Mouse (Mus musculus): ENCODE results near the gene Scarb2. TPM values are rescaled to one million over a fixed set of nuclear protein-coding genes. Genes with fewer than 3 reads are reported as not detected.
A peak's percentile ranks its signal among the peaks of the same experiment; 100 is the strongest.

Gene Scarb2
- polyA plus RNA-seq, 1 experiment: 4.8 TPM

DNA sequence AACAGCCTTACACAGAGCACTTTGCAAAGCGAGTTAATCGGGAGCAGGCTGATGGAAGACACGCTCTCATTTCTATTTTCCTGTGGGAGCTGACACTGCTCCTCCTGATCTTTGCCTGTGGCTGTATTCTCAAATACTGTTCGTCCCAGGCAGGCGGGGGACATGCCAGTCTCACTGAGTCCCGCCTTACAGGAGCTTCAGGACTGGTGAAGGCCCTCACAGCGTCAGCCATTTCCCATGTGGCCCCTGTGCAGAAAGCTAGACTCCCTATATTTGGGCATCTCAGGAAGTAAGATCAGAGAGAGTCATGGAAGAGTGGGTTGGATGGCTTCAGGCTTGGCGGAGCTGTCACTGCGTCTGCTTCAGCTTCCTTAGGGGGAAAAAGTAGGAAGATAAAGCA, 103.8 kb downstream of the Scarb2 start:
- no peaks in the 10 kb centered on the region for H3K36me3 ChIP-seq (replicated peaks; ENCODE audit: low read length)
- no peaks in the 10 kb centered on the region for H3K9me3 ChIP-seq
- TF ChIP-seq GATA1 (IDR thresholded peaks at IDR 0.05; ENCODE audit: borderline replicate concordance, low read length): no peak
- no peak for TF ChIP-seq FLI1 (IDR thresholded peaks at IDR 0.05; ENCODE audit: low read length)
- H3K27me3 ChIP-seq (replicated peaks): peaks cover 11% of the 10 kb centered on the region
- peaks cover 31% of the 10 kb centered on the region for H3K4me1 ChIP-seq
- H3K4me3 ChIP-seq (replicated peaks): no peak overlapping the region

GRCm38 (mm10) chr5:92398153-92398552, 108.5 kb downstream of the Scarb2 start:
- Histone ChIP-seq H3K4me1 (peaks cover 25% of the 10 kb centered on the region), H3K9me3 (no peaks in the 10 kb centered on the region)
- no peak for TF ChIP-seq GATA1 (IDR thresholded peaks at IDR 0.05; ENCODE audit: borderline replicate concordance, low read length)
- no peak for TF ChIP-seq FLI1 (IDR thresholded peaks at IDR 0.05; ENCODE audit: low read length)

GRCm38 (mm10) chr5:92396476-92396875, 110.2 kb downstream of the Scarb2 start:
- Histone ChIP-seq H3K27me3 (replicated peaks) (peaks cover 40% of the 10 kb centered on the region), H3K4me3 (replicated peaks) (peak overlapping the region; percentile 21), H3K9me3 (no peaks in the 10 kb centered on the region), H3K4me1 (peaks cover 28% of the 10 kb centered on the region), H3K36me3 (replicated peaks; ENCODE audit: low read length) (no peaks in the 10 kb centered on the region)
- TF ChIP-seq GATA1 (IDR thresholded peaks at IDR 0.05; ENCODE audit: borderline replicate concordance, low read length) (no peak), FLI1 (IDR thresholded peaks at IDR 0.05; ENCODE audit: low read length) (no peak)

More at GRCm38 (mm10) chr5:92398153-92398552, 108.5 kb downstream of the Scarb2 start:
- Histone ChIP-seq H3K36me3 (replicated peaks; ENCODE audit: low read length) (no peaks in the 10 kb centered on the region), H3K27me3 (replicated peaks) (peaks cover 24% of the 10 kb centered on the region), H3K4me3 (replicated peaks) (no peak overlapping the region)

GRCm38 (mm10) chr5:92395764-92396163, 110.9 kb downstream of the Scarb2 start:
- Histone ChIP-seq H3K4me3 (replicated peaks) (no peak overlapping the region), H3K27me3 (replicated peaks) (peaks cover 43% of the 10 kb centered on the region), H3K4me1 (peaks cover 28% of the 10 kb centered on the region), H3K9me3 (no peaks in the 10 kb centered on the region), H3K36me3 (replicated peaks; ENCODE audit: low read length) (no peaks in the 10 kb centered on the region)
- TF ChIP-seq GATA1 (IDR thresholded peaks at IDR 0.05; ENCODE audit: borderline replicate concordance, low read length) (no peak), FLI1 (IDR thresholded peaks at IDR 0.05; ENCODE audit: low read length) (no peak)

DNA sequence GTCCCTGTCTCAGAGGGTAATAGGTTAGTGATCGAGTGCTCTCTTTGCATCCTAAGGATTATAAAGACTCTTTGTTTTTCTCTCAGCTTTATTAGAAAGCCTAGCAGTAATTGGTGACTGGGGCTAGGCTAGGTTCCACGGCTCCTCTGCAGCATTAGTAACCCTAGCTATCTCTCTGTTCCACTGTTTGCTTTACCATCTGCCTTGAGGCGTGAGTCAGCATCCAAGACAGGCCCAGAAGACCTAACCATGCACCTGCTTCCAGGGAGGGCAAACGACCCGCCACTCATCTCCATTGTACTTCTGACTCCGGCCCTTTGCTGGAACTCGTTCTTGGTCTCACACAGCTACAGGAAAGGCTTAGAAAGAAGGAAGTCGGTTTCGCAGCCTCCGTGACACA, 112.8 kb downstream of the Scarb2 start:
- TF ChIP-seq FLI1 (IDR thresholded peaks at IDR 0.05; ENCODE audit: low read length) (no peak), GATA1 (IDR thresholded peaks at IDR 0.05; ENCODE audit: borderline replicate concordance, low read length) (no peak)
- Histone ChIP-seq H3K9me3 (no peaks in the 10 kb centered on the region), H3K36me3 (replicated peaks; ENCODE audit: low read length) (no peaks in the 10 kb centered on the region), H3K4me1 (peaks cover 28% of the 10 kb centered on the region), H3K4me3 (replicated peaks) (no peak overlapping the region), H3K27me3 (replicated peaks) (peaks cover 57% of the 10 kb centered on the region)

DNA sequence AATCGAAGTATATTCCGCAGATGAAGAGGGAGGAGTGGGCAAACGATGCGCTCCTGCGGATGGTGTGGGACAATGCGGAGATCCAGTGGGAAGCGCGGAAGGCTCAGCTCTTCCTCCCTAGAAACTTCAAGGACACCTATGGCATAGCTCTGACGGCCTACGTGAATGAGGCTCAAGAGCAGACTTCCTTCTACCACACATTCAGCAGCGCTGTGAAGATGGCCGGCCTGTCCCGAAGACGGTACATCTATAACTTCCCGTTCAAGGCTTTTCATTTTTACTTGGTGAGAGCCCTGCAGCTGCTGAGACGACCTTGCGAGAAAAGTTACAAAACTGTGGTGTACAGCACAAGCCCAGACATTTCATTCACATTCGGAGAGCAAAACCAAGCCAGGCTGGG, 114.1 kb downstream of the Scarb2 start:
- TF ChIP-seq GATA1 (IDR thresholded peaks at IDR 0.05; ENCODE audit: borderline replicate concordance, low read length): no peak
- no peak for TF ChIP-seq FLI1 (IDR thresholded peaks at IDR 0.05; ENCODE audit: low read length)
- H3K27me3 ChIP-seq (replicated peaks): peaks cover 61% of the 10 kb centered on the region

More for the DNA sequence above, 114.1 kb downstream of the Scarb2 start:
- peak overlapping the region; percentile 76 for H3K4me3 ChIP-seq (replicated peaks)
- H3K36me3 ChIP-seq (replicated peaks; ENCODE audit: low read length): no peaks in the 10 kb centered on the region
- no peaks in the 10 kb centered on the region for H3K9me3 ChIP-seq
- peaks cover 20% of the 10 kb centered on the region for H3K4me1 ChIP-seq

Other genes with a start within 250 kb of the Scarb2 start
- gene Naaa, start 228.7 kb downstream of the Scarb2 start, polyA plus RNA-seq (2012; ENCODE audit: insufficient read depth, low replicate concordance): 5.5 and 6.1 TPM in 2 replicates
- gene Sdad1, start 196.4 kb downstream of the Scarb2 start, polyA plus RNA-seq (2012; ENCODE audit: insufficient read depth, low replicate concordance): 5.1 and 10.0 TPM in 2 replicates
- not detected in 2 replicates for gene Cxcl9, start 178.8 kb downstream of the Scarb2 start, polyA plus RNA-seq (2012; ENCODE audit: insufficient read depth, low replicate concordance)
- gene Art3, start 175.0 kb downstream of the Scarb2 start, polyA plus RNA-seq (2012; ENCODE audit: insufficient read depth, low replicate concordance): not detected in 2 replicates
- not detected in 2 replicates for gene Cxcl10, start 157.9 kb downstream of the Scarb2 start, polyA plus RNA-seq (2012; ENCODE audit: insufficient read depth, low replicate concordance)
- 3.1 TPM in 1 of 2 replicates, not detected in the other for gene Nup54, start 71.6 kb downstream of the Scarb2 start, polyA plus RNA-seq (2012; ENCODE audit: insufficient read depth, low replicate concordance)
- not detected in 2 replicates for gene Fam47e, start 48.2 kb upstream of the Scarb2 start, polyA plus RNA-seq (2012; ENCODE audit: insufficient read depth, low replicate concordance)
- gene Stbd1, start 96.2 kb upstream of the Scarb2 start, polyA plus RNA-seq (2012; ENCODE audit: insufficient read depth, low replicate concordance): not detected in 2 replicates
- gene Ccdc158, start 168.4 kb upstream of the Scarb2 start, polyA plus RNA-seq (2012; ENCODE audit: insufficient read depth, low replicate concordance): not detected in 2 replicates
- 0.38 and 1.9 TPM in 2 replicates for gene Shroom3, start 176.6 kb upstream of the Scarb2 start, polyA plus RNA-seq (2012; ENCODE audit: insufficient read depth, low replicate concordance)

All from megakaryocyte, embryonic 14.5 days (primary cell).